Mouse (Mus musculus): ENCODE data around the gene Ptprz1.

DNA sequence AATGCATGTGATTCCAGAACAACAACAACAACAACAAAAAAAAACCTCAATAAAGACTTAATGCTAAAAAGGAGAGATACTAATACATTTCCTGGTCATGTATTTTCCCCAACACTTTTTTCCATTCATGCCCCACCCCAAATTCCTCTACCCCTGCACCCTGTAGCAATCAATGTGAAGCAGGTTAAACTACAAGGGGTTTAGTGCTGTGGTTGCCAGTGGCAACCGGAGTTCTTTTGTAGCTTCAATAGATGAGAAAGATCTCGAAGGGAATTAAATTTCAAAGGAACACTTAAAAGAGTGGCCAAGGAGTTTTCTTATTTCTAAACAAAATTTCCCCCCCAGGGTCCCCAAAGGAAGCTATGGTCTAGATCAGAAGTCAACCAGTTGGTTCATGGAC, 200.8 kb downstream of the Ptprz1 start:
- TF ChIP-seq CTCF (IDR thresholded peaks at IDR 0.05), result no peak
- no peak for TF ChIP-seq EP300 (IDR thresholded peaks at IDR 0.05)

All from lung, postnatal 0 days (tissue).